Mouse (Mus musculus): ENCODE data around the gene Csnk1g2. TPM values are rescaled to one million over a fixed set of nuclear protein-coding genes. Genes with fewer than 3 reads are reported as not detected.
"Not testable (repeated sequence)": the region's sequence is repeated elsewhere in the genome, so short reads cannot be mapped to it uniquely, and the experiment has no call there.

Gene Csnk1g2
- polyA plus RNA-seq, 1 experiment from 2014 or later: 65.0 TPM

GRCm38 (mm10) chr10:80603364-80603763 lies 19.3 kb upstream of the Csnk1g2 start:
- H3K9ac ChIP-seq (ENCODE audit: low read length): peak overlapping the region; percentile 82
- H3K4me3 ChIP-seq (ENCODE audit: control insufficient read depth in 1 of 2, insufficient read depth in 1 of 2, low read depth in 1 of 2, low read length in 2 of 2): peak overlapping the region; percentile 79 to 85
- H3K36me3 ChIP-seq (ENCODE audit: control insufficient read depth, insufficient read depth, low read length): peaks cover 23% of the 10 kb centered on the region
- 27% methylated on average over 7 of the region's 7 CpGs for WGBS
- H3K4me2 ChIP-seq (ENCODE audit: low read length): peak overlapping the region; percentile 94
- no peaks in the 10 kb centered on the region for H3K9me3 ChIP-seq (ENCODE audit: control insufficient read depth, low read length)
- no peak for ATAC-seq (ENCODE audit: insufficient number of reproducible peaks, insufficient read depth, low FRiP score, low read depth)
- no peaks in the 10 kb centered on the region for H3K27me3 ChIP-seq (ENCODE audit: control insufficient read depth, insufficient read depth, low read length)
- H3K27ac ChIP-seq (replicated peaks in 1 of 2; ENCODE audit: control insufficient read depth in 1 of 2, insufficient read depth in 1 of 2, low read depth in 2 of 2, low read length in 2 of 2): peak overlapping the region; percentile 70 to 80
- peaks cover 10 to 13% of the 10 kb centered on the region in 2 experiments for H3K4me1 ChIP-seq (ENCODE audit: control insufficient read depth in 2 of 2, insufficient read depth in 2 of 2, low read length in 2 of 2)

- Histone ChIP-seq H3K4me2 (ENCODE audit: low read length) (peak overlapping the region; percentile 94), H3K9ac (ENCODE audit: low read length) (peak overlapping the region; percentile 82), H3K9me3 (ENCODE audit: control insufficient read depth, low read length) (no peaks in the 10 kb centered on the region), H3K27me3 (ENCODE audit: control insufficient read depth, insufficient read depth, low read length) (no peaks in the 10 kb centered on the region), H3K36me3 (ENCODE audit: control insufficient read depth, insufficient read depth, low read length) (peaks cover 30% of the 10 kb centered on the region), H3K27ac (replicated peaks in 1 of 2; ENCODE audit: control insufficient read depth in 1 of 2, insufficient read depth in 1 of 2, low read depth in 2 of 2, low read length in 2 of 2) (no peak overlapping the region), H3K4me1 (ENCODE audit: control insufficient read depth in 2 of 2, insufficient read depth in 2 of 2, low read length in 2 of 2) (peaks cover 10 to 13% of the 10 kb centered on the region in 2 experiments), H3K4me3 (ENCODE audit: control insufficient read depth in 1 of 2, insufficient read depth in 1 of 2, low read depth in 1 of 2, low read length in 2 of 2) (peak overlapping the region in 1 of 2 experiments; percentile 85; a peak in 1 of 4 replicates)
- ATAC-seq (ENCODE audit: insufficient number of reproducible peaks, insufficient read depth, low FRiP score, low read depth): no peak
- WGBS: 84% methylated on average over 7 of the region's 7 CpGs
These were observed 18.6 kb upstream of the Csnk1g2 start for GRCm38 (mm10) chr10:80604001-80604509.

GRCm38 (mm10) chr10:80604988-80605387 lies 17.6 kb upstream of the Csnk1g2 start:
- Histone ChIP-seq H3K36me3 (ENCODE audit: control insufficient read depth, insufficient read depth, low read length) (peaks cover 40% of the 10 kb centered on the region), H3K27ac (replicated peaks in 1 of 2; ENCODE audit: control insufficient read depth in 1 of 2, insufficient read depth in 1 of 2, low read depth in 2 of 2, low read length in 2 of 2) (no peak overlapping the region), H3K27me3 (ENCODE audit: control insufficient read depth, insufficient read depth, low read length) (no peaks in the 10 kb centered on the region), H3K4me2 (ENCODE audit: low read length) (no peak overlapping the region), H3K9ac (ENCODE audit: low read length) (no peak overlapping the region), H3K4me3 (ENCODE audit: control insufficient read depth in 1 of 2, insufficient read depth in 1 of 2, low read depth in 1 of 2, low read length in 2 of 2) (no peak overlapping the region), H3K9me3 (ENCODE audit: control insufficient read depth, low read length) (no peaks in the 10 kb centered on the region), H3K4me1 (ENCODE audit: control insufficient read depth in 2 of 2, insufficient read depth in 2 of 2, low read length in 2 of 2) (peaks cover 10 to 13% of the 10 kb centered on the region in 2 experiments)
- no peak for ATAC-seq (ENCODE audit: insufficient number of reproducible peaks, insufficient read depth, low FRiP score, low read depth)
- 80% methylated on average over 2 of the region's 2 CpGs for WGBS

- not testable (repeated sequence) for H3K9me3 ChIP-seq (ENCODE audit: control insufficient read depth, low read length); H3K4me2 ChIP-seq (ENCODE audit: low read length); H3K27ac ChIP-seq (replicated peaks in 1 of 2; ENCODE audit: control insufficient read depth in 1 of 2, insufficient read depth in 1 of 2, low read depth in 2 of 2, low read length in 2 of 2); H3K27me3 ChIP-seq (ENCODE audit: control insufficient read depth, insufficient read depth, low read length); H3K9ac ChIP-seq (ENCODE audit: low read length); H3K4me3 ChIP-seq (ENCODE audit: control insufficient read depth in 1 of 2, insufficient read depth in 1 of 2, low read depth in 1 of 2, low read length in 2 of 2); ATAC-seq (ENCODE audit: insufficient number of reproducible peaks, insufficient read depth, low FRiP score, low read depth)
- Histone ChIP-seq H3K4me1 (ENCODE audit: control insufficient read depth in 2 of 2, insufficient read depth in 2 of 2, low read length in 2 of 2) (peaks cover 10 to 13% of the 10 kb centered on the region in 2 experiments), H3K36me3 (ENCODE audit: control insufficient read depth, insufficient read depth, low read length) (peaks cover 40% of the 10 kb centered on the region)
- 76% methylated on average over 4 of the region's 4 CpGs for WGBS
These were observed 16.9 kb upstream of the Csnk1g2 start, which contains the start of gene Gm49322 for GRCm38 (mm10) chr10:80605721-80606120. Gene Gm49322, plus strand, starts transcription at chr10:80606021.

GRCm38 (mm10) chr10:80606306-80606705 lies 16.3 kb upstream of the Csnk1g2 start:
- Histone ChIP-seq H3K9me3 (ENCODE audit: control insufficient read depth, low read length) (no peaks in the 10 kb centered on the region), H3K4me3 (ENCODE audit: control insufficient read depth in 1 of 2, insufficient read depth in 1 of 2, low read depth in 1 of 2, low read length in 2 of 2) (no peak overlapping the region), H3K27me3 (ENCODE audit: control insufficient read depth, insufficient read depth, low read length) (no peaks in the 10 kb centered on the region), H3K4me2 (ENCODE audit: low read length) (no peak overlapping the region), H3K36me3 (ENCODE audit: control insufficient read depth, insufficient read depth, low read length) (peaks cover 40% of the 10 kb centered on the region), H3K9ac (ENCODE audit: low read length) (no peak overlapping the region), H3K27ac (replicated peaks in 1 of 2; ENCODE audit: control insufficient read depth in 1 of 2, insufficient read depth in 1 of 2, low read depth in 2 of 2, low read length in 2 of 2) (no peak overlapping the region), H3K4me1 (ENCODE audit: control insufficient read depth in 2 of 2, insufficient read depth in 2 of 2, low read length in 2 of 2) (peaks cover 10 to 13% of the 10 kb centered on the region in 2 experiments)
- no peak for ATAC-seq (ENCODE audit: insufficient number of reproducible peaks, insufficient read depth, low FRiP score, low read depth)
- WGBS: 88% methylated on average over 23 of the region's 23 CpGs

- 94% methylated on average over 34 of the region's 34 CpGs for WGBS
These were observed 15.8 kb upstream of the Csnk1g2 start for GRCm38 (mm10) chr10:80606737-80607350.

GRCm38 (mm10) chr10:80608435-80608834 lies 14.2 kb upstream of the Csnk1g2 start:
- Histone ChIP-seq H3K9me3 (ENCODE audit: control insufficient read depth, low read length) (no peaks in the 10 kb centered on the region), H3K4me2 (ENCODE audit: low read length) (no peak overlapping the region), H3K4me1 (ENCODE audit: control insufficient read depth in 2 of 2, insufficient read depth in 2 of 2, low read length in 2 of 2) (peaks cover 5 to 7% of the 10 kb centered on the region in 2 experiments), H3K36me3 (ENCODE audit: control insufficient read depth, insufficient read depth, low read length) (peaks cover 57% of the 10 kb centered on the region), H3K9ac (ENCODE audit: low read length) (no peak overlapping the region), H3K27me3 (ENCODE audit: control insufficient read depth, insufficient read depth, low read length) (no peaks in the 10 kb centered on the region), H3K27ac (replicated peaks in 1 of 2; ENCODE audit: control insufficient read depth in 1 of 2, insufficient read depth in 1 of 2, low read depth in 2 of 2, low read length in 2 of 2) (no peak overlapping the region), H3K4me3 (ENCODE audit: control insufficient read depth in 1 of 2, insufficient read depth in 1 of 2, low read depth in 1 of 2, low read length in 2 of 2) (no peak overlapping the region)
- 89% methylated on average over 3 of the region's 3 CpGs for WGBS
- no peak for ATAC-seq (ENCODE audit: insufficient number of reproducible peaks, insufficient read depth, low FRiP score, low read depth)

More at GRCm38 (mm10) chr10:80606737-80607350, 15.8 kb upstream of the Csnk1g2 start:
- ATAC-seq (ENCODE audit: insufficient number of reproducible peaks, insufficient read depth, low FRiP score, low read depth): no peak
- H3K27me3 ChIP-seq (ENCODE audit: control insufficient read depth, insufficient read depth, low read length): no peaks in the 10 kb centered on the region
- H3K9ac ChIP-seq (ENCODE audit: low read length): no peak overlapping the region
- H3K27ac ChIP-seq (replicated peaks in 1 of 2; ENCODE audit: control insufficient read depth in 1 of 2, insufficient read depth in 1 of 2, low read depth in 2 of 2, low read length in 2 of 2): no peak overlapping the region
- H3K36me3 ChIP-seq (ENCODE audit: control insufficient read depth, insufficient read depth, low read length): peaks cover 41% of the 10 kb centered on the region
- H3K4me1 ChIP-seq (ENCODE audit: control insufficient read depth in 2 of 2, insufficient read depth in 2 of 2, low read length in 2 of 2): peaks cover 10 to 13% of the 10 kb centered on the region in 2 experiments
- H3K9me3 ChIP-seq (ENCODE audit: control insufficient read depth, low read length): no peaks in the 10 kb centered on the region
- H3K4me3 ChIP-seq (ENCODE audit: control insufficient read depth in 1 of 2, insufficient read depth in 1 of 2, low read depth in 1 of 2, low read length in 2 of 2): no peak overlapping the region
- no peak overlapping the region for H3K4me2 ChIP-seq (ENCODE audit: low read length)

Data from heart, embryonic 14.5 days (tissue).